Comparison of ENCODE assay signal across 9 mouse cellular contexts in the genomic region with DNA sequence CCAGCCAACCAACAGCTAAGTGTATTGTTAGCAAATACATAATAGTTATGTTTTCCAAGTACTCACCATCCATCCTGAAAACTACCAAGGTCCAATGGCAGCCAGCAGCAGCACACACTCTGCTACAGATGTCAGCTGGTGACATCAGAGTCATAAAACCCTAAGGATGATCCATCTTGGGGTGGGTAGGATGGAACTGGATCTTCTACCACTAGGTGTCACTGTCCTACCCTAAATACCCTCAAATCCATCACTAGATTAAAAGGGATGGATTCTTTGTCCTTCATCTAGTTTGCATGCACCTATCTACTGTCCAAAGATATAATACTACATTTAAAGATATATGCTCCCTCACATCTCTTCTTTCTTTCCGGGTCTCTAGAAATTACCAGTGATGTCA.
A peak's percentile ranks its signal among the peaks of the same experiment; 100 is the strongest.
DNase-seq lines count a peak whose midpoint lies in the region; ATAC-seq lines count a peak whose summit lies in the region.
"Had no signal": no experiment of that assay in that cellular context is flagged by ENCODE, and none has a peak within 500 bp of the region (broad histone marks: within the 10 kb centered on the region; RNA-seq: fewer than 3 reads in every experiment).

No protein-coding gene starts in this region.

- H3K9ac ChIP-seq in embryonic facial prominence, embryonic 11.5 days (replicated peaks; ENCODE audit: low read length) = no peak overlapping the region
- no peak overlapping the region for H3K9ac ChIP-seq in midbrain, embryonic 12.5 days (replicated peaks)
- no peak overlapping the region for H3K9ac ChIP-seq in midbrain, embryonic 15.5 days
- H3K9ac ChIP-seq: hindbrain, embryonic 15.5 days had no signal

- WGBS in embryonic facial prominence, embryonic 11.5 days = 71% methylated on average over 1 of the region's 1 CpGs
- WGBS in embryonic facial prominence, embryonic 10.5 days = 75% methylated on average over 1 of the region's 1 CpGs
- 89% methylated on average over 1 of the region's 1 CpGs for WGBS in midbrain, embryonic 12.5 days
- 81% methylated on average over 1 of the region's 1 CpGs for WGBS in midbrain, embryonic 15.5 days

- no peak overlapping the region for H3K27ac ChIP-seq in embryonic facial prominence, embryonic 11.5 days (replicated peaks; ENCODE audit: low read depth, low read length)
- H3K27ac ChIP-seq in embryonic facial prominence, embryonic 10.5 days (replicated peaks) = no peak overlapping the region
- H3K27ac ChIP-seq in midbrain, embryonic 12.5 days (replicated peaks) = no peak overlapping the region
- H3K27ac ChIP-seq in midbrain, embryonic 15.5 days = no peak overlapping the region
- H3K27ac ChIP-seq: hindbrain, embryonic 15.5 days had no signal

- H3K36me3 ChIP-seq in embryonic facial prominence, embryonic 11.5 days (replicated peaks; ENCODE audit: control insufficient read depth, insufficient read depth, low read depth, low read length) = no peaks in the 10 kb centered on the region
- H3K36me3 ChIP-seq in embryonic facial prominence, embryonic 10.5 days (replicated peaks) = no peaks in the 10 kb centered on the region
- H3K36me3 ChIP-seq in midbrain, embryonic 12.5 days = no peaks in the 10 kb centered on the region
- no peaks in the 10 kb centered on the region for H3K36me3 ChIP-seq in midbrain, embryonic 15.5 days (replicated peaks)
- H3K36me3 ChIP-seq: hindbrain, embryonic 15.5 days had no signal

- peak; percentile 62 for DNase-seq in embryonic facial prominence, embryonic 11.5 days (ENCODE audit: low spot score)
- DNase-seq in embryonic facial prominence, embryonic 10.5 days (ENCODE audit: low spot score) = no peak
- DNase-seq in cerebellum, adult 9-10 months = peak; percentile 58
- peak; percentile 62 for DNase-seq in kidney, adult 9 months
- peak; percentile 60 for DNase-seq in mesoderm, embryonic 11.5 days (ENCODE audit: low read depth, low spot score)
- DNase-seq in gastrocnemius, postnatal 10 days = no peak

- no peak for ATAC-seq in embryonic facial prominence, embryonic 11.5 days (replicated peaks; ENCODE audit: insufficient number of reproducible peaks, low FRiP score, low TSS enrichment, low read depth)
- peak; percentile 68; the same call in 1 of the 2 replicates for ATAC-seq in midbrain, embryonic 12.5 days (ENCODE audit: low FRiP score, low read depth)
- no peak for ATAC-seq in midbrain, embryonic 15.5 days (replicated peaks)

- H3K27me3 ChIP-seq in embryonic facial prominence, embryonic 11.5 days (ENCODE audit: control insufficient read depth, insufficient read depth, low read length) = no peaks in the 10 kb centered on the region
- no peaks in the 10 kb centered on the region for H3K27me3 ChIP-seq in embryonic facial prominence, embryonic 10.5 days (replicated peaks; ENCODE audit: low read depth, poor library complexity, severe bottlenecking)
- H3K27me3 ChIP-seq in midbrain, embryonic 12.5 days = no peaks in the 10 kb centered on the region
- H3K27me3 ChIP-seq in midbrain, embryonic 15.5 days (replicated peaks) = no peaks in the 10 kb centered on the region
- H3K27me3 ChIP-seq: hindbrain, embryonic 15.5 days had no signal

- no peak overlapping the region for H3K4me3 ChIP-seq in embryonic facial prominence, embryonic 11.5 days (ENCODE audit: low read depth, low read length)
- H3K4me3 ChIP-seq in embryonic facial prominence, embryonic 10.5 days = no peak overlapping the region
- H3K4me3 ChIP-seq in midbrain, embryonic 12.5 days = no peak overlapping the region
- no peak overlapping the region for H3K4me3 ChIP-seq in midbrain, embryonic 15.5 days
- H3K4me3 ChIP-seq: hindbrain, embryonic 15.5 days had no signal

- H3K4me2 ChIP-seq in embryonic facial prominence, embryonic 11.5 days (ENCODE audit: low read depth, low read length) = no peak overlapping the region
- H3K4me2 ChIP-seq in midbrain, embryonic 12.5 days (replicated peaks) = no peak overlapping the region
- H3K4me2 ChIP-seq in midbrain, embryonic 15.5 days = no peak overlapping the region
- H3K4me2 ChIP-seq: hindbrain, embryonic 15.5 days had no signal

- no peaks in the 10 kb centered on the region for H3K9me3 ChIP-seq in embryonic facial prominence, embryonic 11.5 days (replicated peaks; ENCODE audit: control insufficient read depth, low read length)
- no peaks in the 10 kb centered on the region for H3K9me3 ChIP-seq in embryonic facial prominence, embryonic 10.5 days
- no peaks in the 10 kb centered on the region for H3K9me3 ChIP-seq in midbrain, embryonic 12.5 days
- H3K9me3 ChIP-seq in midbrain, embryonic 15.5 days = no peaks in the 10 kb centered on the region
- H3K9me3 ChIP-seq: hindbrain, embryonic 15.5 days had no signal

- no peaks in the 10 kb centered on the region for H3K4me1 ChIP-seq in embryonic facial prominence, embryonic 11.5 days (ENCODE audit: control insufficient read depth, insufficient read depth, low read length)
- no peaks in the 10 kb centered on the region for H3K4me1 ChIP-seq in embryonic facial prominence, embryonic 10.5 days
- H3K4me1 ChIP-seq in midbrain, embryonic 12.5 days = no peaks in the 10 kb centered on the region
- no peaks in the 10 kb centered on the region for H3K4me1 ChIP-seq in midbrain, embryonic 15.5 days
- H3K4me1 ChIP-seq: hindbrain, embryonic 15.5 days had no signal

Comparison
In these comparisons a context has a peak if more than half of its experiments do, and no peak if none do; other contexts are left out.
1. DNase-seq: peak in embryonic facial prominence, embryonic 11.5 days (single experiment), cerebellum, adult 9-10 months (single experiment), kidney, adult 9 months (single experiment) and mesoderm, embryonic 11.5 days (single experiment); none in embryonic facial prominence, embryonic 10.5 days (single experiment) and gastrocnemius, postnatal 10 days (single experiment).